Mouse (Mus musculus): ENCODE data around the gene Ints14.
"Not testable (repeated sequence)": the region's sequence is repeated elsewhere in the genome, so short reads cannot be mapped to it uniquely, and the experiment has no call there.

The Ints14 gene

DNA sequence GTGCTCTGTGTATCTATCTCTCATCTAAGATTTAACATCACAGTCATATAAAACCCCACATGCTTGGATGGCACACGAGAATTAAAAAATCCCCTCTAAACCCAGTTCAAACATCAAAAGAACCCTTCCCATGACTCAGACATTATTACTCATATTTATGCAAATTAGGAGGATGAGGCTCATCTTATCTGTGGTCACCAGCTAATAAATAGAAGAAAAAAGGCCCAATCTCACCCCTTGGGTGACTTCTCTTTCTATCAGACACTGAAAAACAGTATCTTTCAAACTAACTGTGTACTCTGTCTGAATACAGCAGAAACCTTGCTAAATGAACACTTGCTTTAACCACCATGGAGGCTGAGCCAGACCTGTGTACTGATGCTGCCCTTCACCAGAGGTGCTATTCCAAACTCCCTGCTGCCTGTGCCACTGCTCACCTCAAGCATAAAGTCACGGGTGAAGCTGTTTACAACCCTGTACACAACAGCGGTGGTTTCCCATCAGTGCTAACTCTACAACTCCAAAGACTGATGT lies 58.0 kb downstream of the Ints14 start:
- no peak for DNase-seq (ENCODE audit: low read depth, low spot score)

DNA sequence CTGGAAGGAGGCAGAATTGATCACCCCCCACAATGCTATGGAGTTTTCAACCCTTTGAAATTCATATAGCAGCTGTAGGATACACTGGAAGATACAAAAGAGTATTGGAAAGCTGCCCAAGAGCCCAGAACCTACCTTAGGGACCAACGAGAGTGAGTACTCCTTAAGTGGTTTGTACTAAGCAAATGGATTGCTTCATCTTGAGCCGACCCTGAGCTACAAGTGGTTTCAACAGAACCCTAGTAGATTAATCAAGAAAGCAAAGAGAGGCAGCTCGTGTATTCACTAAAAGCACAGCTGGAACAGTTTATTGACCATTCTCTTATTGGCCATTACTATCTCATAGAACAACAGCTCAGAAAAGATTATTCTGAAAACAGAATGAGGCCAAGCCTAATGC lies 58.4 kb downstream of the Ints14 start:
- DNase-seq (ENCODE audit: low read depth, low spot score): no peak

DNA sequence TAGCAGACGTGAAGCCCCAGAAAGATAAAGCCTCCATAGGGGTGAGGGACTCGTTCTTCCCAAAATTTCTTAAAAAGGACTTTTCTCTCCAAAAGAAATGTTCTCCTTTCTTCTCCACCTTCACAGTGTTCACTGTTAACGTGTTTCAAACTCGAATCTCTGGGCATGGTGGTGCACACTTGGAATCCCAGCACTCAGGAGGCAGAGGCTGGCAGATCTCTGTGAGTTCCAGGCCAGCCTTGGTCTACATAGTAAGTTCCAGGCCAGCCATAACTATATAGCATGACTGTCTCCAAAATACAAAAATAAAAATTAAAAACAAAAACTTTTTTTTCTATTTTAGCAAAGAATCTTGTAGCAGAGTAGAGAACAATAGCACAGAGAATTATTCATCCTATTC lies 59.4 kb downstream of the Ints14 start:
- no peak for DNase-seq (ENCODE audit: low read depth, low spot score)

DNA sequence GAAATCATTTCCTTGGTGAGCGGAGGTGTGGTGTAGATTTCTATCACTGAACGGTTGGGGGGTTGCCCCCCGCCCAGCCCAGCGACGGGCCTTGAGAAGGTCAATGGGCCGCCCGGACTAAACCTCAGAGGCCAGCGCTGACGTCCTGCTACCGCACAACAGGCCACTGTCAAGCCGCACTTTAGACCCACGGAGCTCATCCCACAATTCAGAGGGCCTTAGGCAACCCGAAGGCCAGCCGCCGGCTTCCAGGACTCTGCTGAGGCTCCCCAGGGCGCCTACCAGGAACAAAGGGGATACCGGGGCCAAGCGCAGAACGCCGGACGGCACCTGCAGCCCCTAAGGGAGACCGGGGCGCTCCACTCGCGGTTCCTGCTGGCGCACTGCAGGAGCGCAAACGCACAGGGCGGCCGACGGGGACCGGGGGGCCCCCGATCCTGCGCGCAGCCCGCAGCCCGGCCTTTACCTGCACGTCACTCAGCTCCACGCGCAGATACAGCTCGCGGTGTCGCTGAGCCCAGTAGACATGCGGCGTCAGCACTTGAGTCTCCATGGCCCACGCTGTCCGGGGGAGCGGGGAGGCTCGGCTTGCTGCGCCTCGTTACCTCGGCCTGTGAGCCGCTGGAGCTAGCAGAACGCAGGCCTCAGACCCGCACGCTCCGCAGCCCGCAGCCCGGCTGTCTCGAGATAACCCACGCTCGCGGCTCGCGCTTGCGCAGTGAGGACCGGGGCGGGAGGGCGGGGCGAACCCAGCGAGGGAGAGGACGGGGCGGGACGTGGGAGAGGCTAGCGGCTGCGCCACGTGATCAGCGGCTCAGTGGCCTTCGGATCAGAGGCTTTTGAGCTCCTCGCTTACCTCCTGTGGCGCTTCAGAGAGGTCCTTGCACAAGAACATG lies 60.5 kb downstream of the Ints14 start, which contains the start of gene Hacd3:
TSS of gene Hacd3 (minus strand) at position 703 of the 896 bp plus-strand sequence.
- peak; percentile 86 for DNase-seq (ENCODE audit: low read depth, low spot score)

DNA sequence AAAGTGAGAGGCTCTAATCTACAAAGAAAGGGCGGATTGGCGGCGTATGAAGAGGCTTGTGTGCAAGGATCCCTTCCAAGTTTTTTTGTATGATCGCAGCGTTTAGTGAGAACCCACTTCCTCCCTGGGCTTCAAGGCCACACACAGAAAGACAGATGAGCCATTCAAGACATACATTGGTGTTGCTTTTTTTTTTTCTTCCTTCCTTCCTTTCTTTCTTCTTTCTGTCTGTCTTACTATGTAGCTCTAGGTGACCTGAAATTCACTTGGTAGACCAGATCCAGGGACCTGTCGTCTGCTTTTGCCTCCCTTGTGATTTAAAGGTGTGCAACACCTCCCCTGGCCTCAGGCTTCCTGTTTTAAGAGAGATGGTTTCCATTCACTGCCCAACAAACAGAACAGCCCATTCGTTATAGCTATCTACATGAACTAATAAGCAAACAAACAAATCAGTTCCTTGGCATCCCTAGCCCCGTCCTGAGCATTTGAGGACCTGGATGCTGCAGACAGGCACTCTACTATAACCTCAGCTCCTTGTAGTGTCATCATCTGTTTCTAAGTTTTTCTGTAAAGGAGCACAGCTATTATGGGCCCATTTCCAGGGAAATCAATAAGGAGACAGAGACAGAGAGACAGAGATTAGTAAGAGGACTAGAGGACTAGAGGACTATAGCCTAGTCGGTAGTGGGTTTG lies 61.3 kb downstream of the Ints14 start:
- no peak for DNase-seq (ENCODE audit: low read depth, low spot score)

DNA sequence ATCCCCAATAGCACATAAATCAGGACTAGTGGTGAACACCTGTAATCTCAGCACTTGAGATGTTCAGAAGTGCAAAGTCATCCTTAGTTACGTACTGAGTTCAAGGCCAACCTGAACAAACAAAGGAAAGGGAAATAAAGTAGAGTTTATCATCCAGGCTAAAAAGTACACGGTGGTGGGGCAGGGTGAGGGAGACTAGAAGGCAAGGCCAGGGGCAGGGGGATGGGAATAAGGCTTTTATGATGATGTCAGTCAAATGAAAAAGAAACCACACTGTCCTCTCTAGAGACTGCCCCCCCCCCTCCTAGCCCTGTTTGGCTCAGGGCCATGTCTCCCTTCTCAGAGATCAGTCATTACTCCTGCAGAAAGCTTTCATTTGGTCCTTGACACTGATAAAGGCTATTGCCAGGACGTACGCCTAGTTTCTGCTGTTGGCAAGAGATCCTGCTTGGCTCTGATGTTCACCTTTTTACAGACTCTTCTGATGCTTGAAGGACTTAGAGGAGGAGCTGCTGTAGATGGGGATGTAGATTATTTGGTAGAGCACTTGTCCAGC lies 62.0 kb downstream of the Ints14 start:
- peak; percentile 25 for DNase-seq (ENCODE audit: low read depth, low spot score)

DNA sequence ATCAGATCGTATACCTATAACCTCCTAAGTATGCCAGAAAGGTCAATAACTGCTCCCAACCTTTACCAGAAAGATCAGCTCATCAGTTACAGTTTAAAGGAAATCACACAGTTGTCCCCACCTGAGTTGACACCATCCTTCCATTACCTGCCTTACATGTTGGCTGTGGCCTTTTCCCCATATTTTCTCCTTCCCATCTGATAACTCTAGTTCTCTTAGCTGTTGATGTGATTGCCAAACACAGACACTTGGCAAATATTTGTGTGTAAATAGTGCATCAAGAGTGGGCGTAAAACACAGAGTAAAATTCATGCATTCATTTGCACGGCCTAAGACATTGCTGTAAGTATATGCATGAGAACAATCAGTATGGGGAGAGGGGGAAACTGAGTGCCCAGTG lies 62.7 kb downstream of the Ints14 start:
- no peak for DNase-seq (ENCODE audit: low read depth, low spot score)

DNA sequence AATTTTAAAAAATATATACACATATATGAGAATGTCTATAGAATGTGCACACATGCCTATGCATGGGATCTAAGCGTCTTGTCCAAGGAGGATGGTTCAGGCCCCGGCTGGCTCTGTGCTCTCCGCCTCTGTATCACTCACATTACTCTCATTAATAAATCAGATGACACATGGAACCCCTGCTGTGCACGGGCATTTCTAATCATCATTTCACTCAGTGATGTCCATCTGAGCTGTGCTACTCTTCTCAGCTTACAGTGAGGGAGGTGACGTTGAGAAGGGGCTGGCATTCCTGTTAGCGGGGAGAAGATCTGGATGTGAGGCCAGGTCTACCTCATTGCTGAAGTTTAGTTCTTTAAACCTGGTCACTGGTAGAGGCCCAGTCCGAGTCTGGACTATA lies 66.5 kb downstream of the Ints14 start:
- no peak for DNase-seq (ENCODE audit: low read depth, low spot score)

DNA sequence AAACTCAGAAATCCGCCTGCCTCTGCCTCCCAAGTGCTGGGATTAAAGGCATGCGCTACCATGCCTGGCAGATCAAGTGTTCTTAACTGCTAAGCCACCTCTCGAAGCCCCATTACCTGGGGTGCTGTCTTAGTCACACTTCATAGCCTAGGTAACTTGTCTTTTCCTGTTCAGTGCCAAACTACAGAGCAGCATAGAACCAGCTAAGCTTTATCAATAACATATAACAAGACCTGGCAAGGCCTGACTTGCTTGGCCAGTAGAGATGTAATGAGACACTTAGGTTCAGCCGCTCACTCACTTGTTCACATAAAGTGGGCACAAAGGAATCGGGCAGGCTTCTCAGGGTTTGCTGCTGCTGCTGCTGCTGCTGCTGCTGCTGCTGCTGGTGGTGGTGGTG lies 67.6 kb downstream of the Ints14 start:
- no peak for DNase-seq (ENCODE audit: low read depth, low spot score)

DNA sequence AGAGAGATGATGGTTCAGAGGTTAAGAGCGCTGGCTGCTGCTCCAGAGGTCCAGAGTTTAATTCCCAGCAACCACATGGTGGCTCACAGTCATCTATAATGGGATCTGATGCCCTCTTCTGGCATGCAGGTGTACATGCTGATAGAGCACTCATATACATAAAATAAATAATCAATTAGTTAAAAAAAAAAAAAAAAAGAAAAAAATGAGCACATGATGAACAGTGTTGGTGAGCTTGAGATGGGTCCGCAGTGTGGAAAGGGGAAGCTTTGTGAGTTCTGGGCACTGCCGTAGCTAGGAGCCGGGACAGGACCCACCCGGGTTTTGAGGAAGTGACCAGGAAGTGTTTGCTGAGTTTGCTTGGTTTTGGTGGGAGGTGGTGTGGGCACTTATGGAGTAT lies 70.7 kb downstream of the Ints14 start:
- not testable (repeated sequence) for DNase-seq (ENCODE audit: low read depth, low spot score)

DNA sequence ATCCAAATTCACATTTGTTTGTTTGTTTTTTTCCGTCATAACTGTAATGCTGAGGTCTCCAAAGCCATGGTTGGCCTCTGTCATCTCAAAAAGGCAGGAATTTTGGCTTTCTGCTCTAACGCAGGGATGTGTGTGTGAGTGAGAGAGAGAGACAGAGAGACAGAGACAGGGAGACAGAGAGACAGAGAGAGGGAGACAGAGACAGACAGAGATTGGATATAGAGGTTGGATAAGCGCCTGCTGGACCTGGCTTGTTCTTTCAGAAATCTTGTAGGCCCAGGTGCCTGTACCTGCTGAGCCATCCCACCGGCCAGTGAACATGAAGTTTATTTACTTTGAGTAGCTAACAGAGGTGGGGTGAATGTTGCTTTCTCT lies 71.2 kb downstream of the Ints14 start:
- DNase-seq (ENCODE audit: low read depth, low spot score): no peak

DNA sequence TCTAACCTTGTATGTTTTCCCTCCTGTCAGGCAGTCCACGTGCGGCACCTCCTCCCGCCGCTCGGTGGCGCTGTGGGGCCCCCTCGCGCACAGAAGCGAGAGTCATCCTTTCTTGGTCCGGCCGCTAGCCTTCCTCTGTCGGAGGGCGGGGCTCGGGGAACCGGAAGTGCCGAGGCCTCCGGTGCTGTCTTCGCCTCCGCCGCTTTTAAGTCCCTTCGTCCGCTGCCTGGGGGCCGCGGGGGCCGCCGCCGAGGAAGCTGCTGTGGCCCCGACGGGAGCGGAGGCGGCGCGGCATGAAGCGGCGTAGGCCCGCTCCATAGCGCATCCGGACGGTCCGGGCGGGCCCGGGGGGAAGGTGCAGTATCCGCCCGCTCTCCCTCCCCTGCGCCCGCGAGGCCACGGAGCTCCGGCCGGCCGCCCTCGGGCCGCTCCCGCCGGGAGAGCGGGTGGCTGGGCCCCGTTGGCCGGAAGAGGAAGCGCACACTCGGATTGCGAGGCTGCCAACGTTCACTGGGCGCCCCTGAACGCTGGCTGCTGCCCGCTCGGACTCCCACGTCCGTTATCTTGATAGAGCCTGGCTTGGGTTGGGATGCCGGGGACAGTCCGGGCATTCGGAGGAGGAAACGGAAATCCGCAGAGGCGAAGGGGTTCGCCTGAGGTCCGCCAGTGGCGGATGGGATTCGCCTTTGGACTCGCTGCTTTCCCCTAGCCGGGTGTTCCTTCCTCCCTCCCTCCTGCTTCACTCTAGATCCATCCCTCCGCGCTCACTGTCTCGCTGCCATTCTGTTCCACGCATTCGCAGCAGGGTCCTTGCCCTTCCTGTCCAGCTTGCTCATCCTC lies 71.8 kb downstream of the Ints14 start, which contains the start of gene Dpp8:
TSS of gene Dpp8 (plus strand) at position 146 of the 840 bp plus-strand sequence.
- peak; percentile 92 for DNase-seq (ENCODE audit: low read depth, low spot score)

DNA sequence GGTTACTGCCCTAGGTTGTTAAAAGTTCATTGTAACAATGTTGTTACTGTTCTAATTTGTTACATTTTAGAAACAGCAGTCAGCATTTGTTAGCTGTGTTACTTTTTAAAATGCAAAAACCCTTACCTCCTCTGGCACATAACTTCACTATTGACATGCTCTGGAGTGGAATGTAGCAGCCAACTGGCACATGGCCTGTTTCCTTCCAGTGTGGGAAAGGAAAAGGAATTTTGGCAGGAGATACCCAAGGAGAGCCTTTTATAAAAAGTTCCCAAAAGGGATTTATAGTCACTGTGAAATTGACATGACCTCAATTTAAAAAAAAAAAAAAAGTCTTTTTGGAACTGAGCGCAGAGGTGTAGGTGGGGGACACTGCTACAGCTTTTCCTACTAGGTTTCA lies 75.8 kb downstream of the Ints14 start:
- peak; percentile 52 for DNase-seq (ENCODE audit: low read depth, low spot score)

Data from 3T3-L1 (cell line).